Mouse (Mus musculus): Measurements from ENCODE around the gene Fcho1.
"Not testable (repeated sequence)": the region's sequence is repeated elsewhere in the genome, so short reads cannot be mapped to it uniquely, and the experiment has no call there.

GRCm38 (mm10) chr8:71738316-71738715, 12.8 kb upstream of the Fcho1 start:
- not testable (repeated sequence) for TF ChIP-seq CTCF, EP300 (IDR thresholded peaks at IDR 0.05)
